13 mouse cellular contexts compared by ENCODE assay signal in genomic region chr14:20829523-20830366, GRCm38 (mm10). TPM values are rescaled to one million over a fixed set of nuclear protein-coding genes. Genes with fewer than 3 reads are reported as not detected.
DNase-seq lines count a peak whose midpoint lies in the region; ATAC-seq and TF ChIP-seq lines count a peak whose summit lies in the region.
"Had no signal": no experiment of that assay in that cellular context is flagged by ENCODE, and none has a peak within 500 bp of the region (broad histone marks: within the 10 kb centered on the region; RNA-seq: fewer than 3 reads in every experiment).

No protein-coding gene starts in this region.

- WGBS in kidney, postnatal 0 days, result 67% methylated on average over 12 of the region's 12 CpGs
- WGBS in liver, embryonic 14.5 days (ENCODE audit: insufficient replicate concordance), result 24% methylated on average over 12 of the region's 12 CpGs
- 89% methylated on average over 12 of the region's 12 CpGs for WGBS in hindbrain, embryonic 14.5 days

- H3K36me3 ChIP-seq in kidney, postnatal 0 days (ENCODE audit: insufficient read depth, low read length), result no peaks in the 10 kb centered on the region
- no peaks in the 10 kb centered on the region for H3K36me3 ChIP-seq in liver, embryonic 14.5 days (replicated peaks; ENCODE audit: control insufficient read depth, insufficient read depth, low read depth)
- H3K36me3 ChIP-seq in hindbrain, embryonic 14.5 days (replicated peaks; ENCODE audit: control insufficient read depth, insufficient read depth), result no peaks in the 10 kb centered on the region
- H3K36me3 ChIP-seq: embryonic facial prominence, embryonic 13.5 days; midbrain, embryonic 13.5 days had no signal

- H3K27me3 ChIP-seq in kidney, postnatal 0 days (ENCODE audit: insufficient read depth, low read length), result no peaks in the 10 kb centered on the region
- H3K27me3 ChIP-seq in liver, embryonic 14.5 days (ENCODE audit: control insufficient read depth, insufficient read depth, low read length), result peaks cover 3% of the 10 kb centered on the region; the same call in 1 of the 2 replicates
- no peaks in the 10 kb centered on the region for H3K27me3 ChIP-seq in hindbrain, embryonic 14.5 days (ENCODE audit: control insufficient read depth, insufficient read depth, low read length)
- H3K27me3 ChIP-seq: embryonic facial prominence, embryonic 13.5 days had no signal

- H3K27ac ChIP-seq in kidney, postnatal 0 days, result 0 out of 2 replicates have a peak overlapping the region, but pooled peaks have one; percentile 42
- no peak overlapping the region for H3K27ac ChIP-seq in liver, embryonic 14.5 days
- no peak overlapping the region for H3K27ac ChIP-seq in hindbrain, embryonic 14.5 days
- H3K27ac ChIP-seq: embryonic facial prominence, embryonic 13.5 days; midbrain, embryonic 13.5 days had no signal

- no peak overlapping the region for H3K4me2 ChIP-seq in kidney, postnatal 0 days (ENCODE audit: low read length)
- peak overlapping the region; percentile 24; the same call in 1 of the 2 replicates for H3K4me2 ChIP-seq in liver, embryonic 14.5 days (ENCODE audit: low read depth)
- H3K4me2 ChIP-seq in hindbrain, embryonic 14.5 days (replicated peaks), result no peak overlapping the region
- H3K4me2 ChIP-seq: embryonic facial prominence, embryonic 13.5 days; midbrain, embryonic 13.5 days had no signal

- H3K9ac ChIP-seq in kidney, postnatal 0 days (ENCODE audit: low read depth, low read length), result no peak overlapping the region
- no peak overlapping the region for H3K9ac ChIP-seq in liver, embryonic 14.5 days (replicated peaks)
- no peak overlapping the region; the same call in 1 of the 2 replicates for H3K9ac ChIP-seq in hindbrain, embryonic 14.5 days
- H3K9ac ChIP-seq: embryonic facial prominence, embryonic 13.5 days; midbrain, embryonic 13.5 days had no signal

- no peak for TF ChIP-seq CTCF in kidney, postnatal 0 days (IDR thresholded peaks at IDR 0.05; ENCODE audit: low read depth)
- TF ChIP-seq CTCF in liver, embryonic 14.5 days (IDR thresholded peaks at IDR 0.05; ENCODE audit: low read depth), result no peak

- no peak for ATAC-seq in kidney, postnatal 0 days (replicated peaks; ENCODE audit: low FRiP score, low read depth)
- no peak for ATAC-seq in liver, embryonic 14.5 days (ENCODE audit: insufficient read depth)
- ATAC-seq in hindbrain, embryonic 14.5 days (ENCODE audit: low FRiP score), result no peak
- ATAC-seq: midbrain, embryonic 13.5 days had no signal

- peaks cover 8% of the 10 kb centered on the region; the same call in 1 of the 2 replicates for H3K4me1 ChIP-seq in kidney, postnatal 0 days (replicated peaks; ENCODE audit: insufficient read depth, low read length)
- peaks cover 0 to 5% of the 10 kb centered on the region in 2 experiments; a peak in 2 of 4 replicates for H3K4me1 ChIP-seq in liver, embryonic 14.5 days (replicated peaks; ENCODE audit: control insufficient read depth in 2 of 2, insufficient read depth in 2 of 2, low read length in 1 of 2)
- no peaks in the 10 kb centered on the region for H3K4me1 ChIP-seq in hindbrain, embryonic 14.5 days (replicated peaks; ENCODE audit: control insufficient read depth, insufficient read depth, low read length)
- H3K4me1 ChIP-seq: midbrain, embryonic 13.5 days had no signal

- no peaks in the 10 kb centered on the region for H3K9me3 ChIP-seq in kidney, postnatal 0 days (replicated peaks; ENCODE audit: low read length)
- no peaks in the 10 kb centered on the region for H3K9me3 ChIP-seq in liver, embryonic 14.5 days (ENCODE audit: control insufficient read depth, low read length)
- no peaks in the 10 kb centered on the region for H3K9me3 ChIP-seq in hindbrain, embryonic 14.5 days (ENCODE audit: control insufficient read depth, low read length)
- H3K9me3 ChIP-seq: embryonic facial prominence, embryonic 13.5 days; midbrain, embryonic 13.5 days had no signal

- no peak overlapping the region for H3K4me3 ChIP-seq in kidney, postnatal 0 days (replicated peaks; ENCODE audit: low read depth, low read length)
- no peak overlapping the region for H3K4me3 ChIP-seq in liver, embryonic 14.5 days (ENCODE audit: insufficient read depth in 1 of 2, low read depth in 2 of 2, low read length in 2 of 2)
- H3K4me3 ChIP-seq in hindbrain, embryonic 14.5 days (replicated peaks; ENCODE audit: low read length), result no peak overlapping the region
- H3K4me3 ChIP-seq: embryonic facial prominence, embryonic 13.5 days; midbrain, embryonic 13.5 days had no signal

- no peak for DNase-seq in kidney, postnatal 0 days (ENCODE audit: low spot score)
- no peak for DNase-seq in kidney, postnatal 14 days
- DNase-seq in B cell, adult 2 months, result peak; percentile 41 to 42
- DNase-seq in MEL-GATA-1-ER (ENCODE audit: extremely low read depth, low read depth), result peak; percentile 58
- DNase-seq in liver, embryonic 14.5 days (ENCODE audit: low read depth in 3 of 3, low spot score in 3 of 3), result no peak
- no peak for DNase-seq in adrenal gland, adult 18-20 months (ENCODE audit: low spot score in 2 of 2)
- DNase-seq in ovary, postnatal 36 days (ENCODE audit: low spot score), result no peak
- DNase-seq in hindbrain, embryonic 14.5 days (ENCODE audit: low spot score), result no peak
- DNase-seq: cerebellum, adult 11 months; heart, postnatal 36 days; right cerebral cortex, postnatal 4 days had no signal

- TF ChIP-seq EP300 in liver, embryonic 14.5 days (IDR thresholded peaks at IDR 0.05; ENCODE audit: low read depth), result no peak

RNA-seq across cellular contexts. Expression of gene Plau, which starts 6.7 kb away (rescaled TPM):
- polyA plus RNA-seq in kidney, postnatal 0 days (2015; fragmentation: Nextera tagmentation; extraction: Ambion mirVana), result 70.2 and 74.7 TPM in 2 replicates
- polyA plus RNA-seq in liver, embryonic 14.5 days (2012; rRNA removed), result 0.74 and 1.3 TPM in 2 replicates
- polyA plus RNA-seq in liver, embryonic 14.5 days (2014; fragmentation: Nextera tagmentation; extraction: Ambion mirVana), result 0.43 and 0.57 TPM in 2 replicates
- total RNA-seq in adrenal gland, adult 18-20 months (2021), result 10 to 100 TPM; 20.9 to 29.8 TPM
- polyA plus RNA-seq in hindbrain, embryonic 14.5 days (2014; fragmentation: Nextera tagmentation; extraction: Ambion mirVana), result 0.27 and 0.34 TPM in 2 replicates

RNA-seq across cellular contexts. Expression of gene Camk2g, which starts 35.9 kb away (rescaled TPM):
- polyA plus RNA-seq in kidney, postnatal 0 days (2015; fragmentation: Nextera tagmentation; extraction: Ambion mirVana), result 36.5 and 45.5 TPM in 2 replicates
- 4.5 and 5.4 TPM in 2 replicates for polyA plus RNA-seq in liver, embryonic 14.5 days (2012; rRNA removed)
- polyA plus RNA-seq in liver, embryonic 14.5 days (2014; fragmentation: Nextera tagmentation; extraction: Ambion mirVana), result 3.9 and 7.2 TPM in 2 replicates
- total RNA-seq in adrenal gland, adult 18-20 months (2021), result 10 to 100 TPM; 38.2 to 51.8 TPM
- 166 and 197 TPM in 2 replicates for polyA plus RNA-seq in hindbrain, embryonic 14.5 days (2014; fragmentation: Nextera tagmentation; extraction: Ambion mirVana)

Comparison
In these comparisons a context has a peak if more than half of its experiments do, and no peak if none do; other contexts are left out.
1. DNase-seq: peak in B cell, adult 2 months (2 of 2) and MEL-GATA-1-ER (single experiment); none in kidney, postnatal 0 days (single experiment), kidney, postnatal 14 days (single experiment), liver, embryonic 14.5 days (0 of 3), adrenal gland, adult 18-20 months (0 of 2), ovary, postnatal 36 days (single experiment) and hindbrain, embryonic 14.5 days (single experiment).
2. RNA of gene Plau, which starts 6.7 kb away (polyA plus RNA-seq): 70.2 to 74.7 TPM in kidney, postnatal 0 days; 0.43 to 1.3 TPM in liver, embryonic 14.5 days and 0.27 to 0.34 TPM in hindbrain, embryonic 14.5 days; every median in the first group is over 10 times any median in the second.